Mouse (Mus musculus) hindbrain, embryonic 16.5 days (tissue): Measurements from ENCODE around the gene Kcnip1. TPM values are rescaled to one million over a fixed set of nuclear protein-coding genes. Genes with fewer than 3 reads are reported as not detected.

ENCODE experiments used
- ATAC-seq: fragments of 200-750 bp; cut with Nextera tagmentation; 2 replicates; pipeline ENCODE4 v1.8.0; 2017; ENCODE audit warnings: moderate TSS enrichment, moderate library complexity
- H3K27ac ChIP-seq: fragments of 300-500 bp; sonication (generic); 2 replicates; pipeline ENCODE4 v1.5.1; 2014; ENCODE audit warnings: low read depth, mild to moderate bottlenecking, control low read depth, low read length, moderate library complexity
- H3K27me3 ChIP-seq: fragments of 300-500 bp; sonication (generic); replicated peaks from 2 replicates; pipeline ENCODE4 v1.6.1; 2014; ENCODE audit warnings: low read length; ENCODE audit not compliant: control insufficient read depth, insufficient read depth
- H3K36me3 ChIP-seq: fragments of 300-500 bp; sonication (generic); 2 replicates; pipeline ENCODE4 v1.6.1; 2014; ENCODE audit warnings: mild to moderate bottlenecking, low read length, moderate library complexity, mixed read lengths; ENCODE audit not compliant: control insufficient read depth, insufficient read depth
- H3K4me1 ChIP-seq: fragments of 300-500 bp; sonication (generic); 2 replicates; pipeline ENCODE4 v1.6.1; 2014; ENCODE audit warnings: low read depth, low read length; ENCODE audit not compliant: control insufficient read depth, insufficient read depth
- H3K4me2 ChIP-seq: fragments of 300-500 bp; sonication (generic); 2 replicates; pipeline ENCODE4 v1.6.1; 2014; ENCODE audit warnings: mild to moderate bottlenecking, low read length, control low read depth, moderate library complexity
- H3K4me3 ChIP-seq: fragments of 300-500 bp; sonication (generic); 2 replicates; pipeline ENCODE4 v1.5.1; 2014; ENCODE audit warnings: mild to moderate bottlenecking, low read length, control low read depth, moderate library complexity
- H3K9ac ChIP-seq: fragments of 300-500 bp; sonication (generic); 2 replicates; pipeline ENCODE4 v1.6.1; 2014; ENCODE audit warnings: low read depth, mild to moderate bottlenecking, control low read depth, low read length, moderate library complexity
- H3K9me3 ChIP-seq: fragments of 300-500 bp; sonication (generic); 2 replicates; pipeline ENCODE4 v1.6.1; 2014; ENCODE audit warnings: mild to moderate bottlenecking, low read length, moderate library complexity; ENCODE audit not compliant: control insufficient read depth
- WGBS: fragments of 180-500 bp; shearing (Covaris S2); extraction: QIAGEN DNeasy Blood & Tissue Kit; methylation state at CpG from one replicate; pipeline ENCODE4 v1.1.7; 2014; 5-methylcytosine and 5-hydroxymethylcytosine counted together
- polyA plus RNA-seq: library from polyadenylated mRNA; unstranded; fragments of >200 nt; fragmentation: Nextera tagmentation; extraction: Ambion mirVana; gene quantifications from 2 replicates; pipeline ENCODE4 v1.2.1, GENCODE M21; 2015

Gene Kcnip1
- polyA plus RNA-seq, 1 experiment from 2014 or later: 146 TPM

- H3K4me3 ChIP-seq: no peak overlapping the region
- 82% methylated on average over 3 of the region's 3 CpGs for WGBS
- H3K27ac ChIP-seq: no peak overlapping the region
- H3K27me3 ChIP-seq: no peaks in the 10 kb centered on the region
- no peak for ATAC-seq
- no peaks in the 10 kb centered on the region for H3K36me3 ChIP-seq
- no peaks in the 10 kb centered on the region for H3K9me3 ChIP-seq
- no peak overlapping the region for H3K4me2 ChIP-seq
- no peak overlapping the region for H3K9ac ChIP-seq
- no peaks in the 10 kb centered on the region for H3K4me1 ChIP-seq
Observed at GRCm38 (mm10) chr11:33655221-33655620, 337.7 kb downstream of the Kcnip1 start.

GRCm38 (mm10) chr11:33654485-33654884 lies 338.5 kb downstream of the Kcnip1 start:
- Histone ChIP-seq H3K27ac (no peak overlapping the region), H3K36me3 (no peaks in the 10 kb centered on the region), H3K9ac (no peak overlapping the region), H3K4me2 (no peak overlapping the region), H3K4me1 (no peaks in the 10 kb centered on the region), H3K27me3 (no peaks in the 10 kb centered on the region), H3K4me3 (no peak overlapping the region), H3K9me3 (no peaks in the 10 kb centered on the region)
- 89% methylated on average over 2 of the region's 2 CpGs for WGBS
- no peak for ATAC-seq

DNA sequence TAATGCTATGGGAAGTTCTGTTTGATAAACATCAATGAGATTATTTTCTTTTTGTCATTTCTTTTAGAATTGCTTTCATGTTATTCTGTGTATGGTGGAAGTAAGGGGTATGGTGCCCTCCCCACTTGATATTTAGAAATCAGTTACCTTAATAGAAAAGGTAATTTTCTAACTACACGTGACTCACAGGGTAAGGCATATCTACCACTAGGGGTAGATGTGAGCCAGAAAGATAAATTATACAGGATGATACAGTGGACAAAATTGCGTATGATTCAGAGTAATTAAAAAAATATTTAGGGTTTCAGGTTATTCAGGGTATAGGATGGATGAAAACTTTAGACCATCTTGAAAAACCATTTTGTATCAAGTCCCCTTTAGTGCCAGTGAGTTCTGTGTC lies 343.6 kb downstream of the Kcnip1 start:
- 75% methylated on average over 2 of the region's 2 CpGs for WGBS
- no peak for ATAC-seq
- Histone ChIP-seq H3K4me3 (no peak overlapping the region), H3K9me3 (no peaks in the 10 kb centered on the region), H3K27me3 (no peaks in the 10 kb centered on the region), H3K27ac (no peak overlapping the region), H3K4me1 (no peaks in the 10 kb centered on the region), H3K4me2 (no peak overlapping the region), H3K9ac (no peak overlapping the region), H3K36me3 (no peaks in the 10 kb centered on the region)

GRCm38 (mm10) chr11:33637107-33637506 lies 355.8 kb downstream of the Kcnip1 start:
- no peaks in the 10 kb centered on the region for H3K9me3 ChIP-seq
- H3K4me2 ChIP-seq: no peak overlapping the region
- H3K4me3 ChIP-seq: no peak overlapping the region
- WGBS: 88% methylated on average over 2 of the region's 2 CpGs
- no peaks in the 10 kb centered on the region for H3K27me3 ChIP-seq
- ATAC-seq: no peak
- no peak overlapping the region for H3K27ac ChIP-seq
- no peaks in the 10 kb centered on the region for H3K4me1 ChIP-seq
- H3K9ac ChIP-seq: no peak overlapping the region
- H3K36me3 ChIP-seq: peaks cover 6% of the 10 kb centered on the region; the same call in 1 of the 2 replicates

DNA sequence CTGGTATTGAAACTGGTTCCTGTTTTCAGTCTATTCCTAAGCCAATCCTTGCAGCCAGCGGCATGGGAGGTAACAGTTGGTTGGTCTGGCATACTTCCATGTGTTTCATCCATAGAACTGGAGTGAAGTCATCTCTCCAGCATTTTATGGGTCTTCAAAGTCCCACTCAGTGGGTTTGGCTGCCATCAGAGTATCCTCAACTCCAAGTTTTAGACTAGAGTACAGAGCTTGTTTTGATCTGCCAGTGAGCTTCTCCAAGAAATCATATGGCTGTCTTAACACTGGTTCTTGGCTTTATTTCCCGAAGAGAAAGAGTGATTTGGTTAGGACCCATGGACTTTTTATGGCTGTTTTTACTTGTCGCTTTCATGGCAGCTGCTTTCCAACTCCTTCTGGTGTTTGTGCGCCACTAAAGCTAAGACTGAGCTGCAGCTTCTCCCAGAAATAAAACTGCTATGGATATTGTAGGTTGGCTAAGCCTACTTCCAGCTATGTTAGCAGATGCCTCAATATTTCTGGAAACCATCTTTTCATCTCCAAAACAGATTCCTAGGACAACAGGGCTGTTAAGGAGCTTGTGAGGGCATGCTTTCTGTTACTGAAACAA lies 365.7 kb downstream of the Kcnip1 start:
- WGBS: 88% methylated on average over 4 of the region's 4 CpGs
- Histone ChIP-seq H3K27me3 (no peaks in the 10 kb centered on the region), H3K9me3 (no peaks in the 10 kb centered on the region), H3K27ac (no peak overlapping the region), H3K4me2 (no peak overlapping the region), H3K4me1 (no peaks in the 10 kb centered on the region), H3K9ac (no peak overlapping the region), H3K36me3 (no peaks in the 10 kb centered on the region), H3K4me3 (no peak overlapping the region)
- no peak for ATAC-seq

GRCm38 (mm10) chr11:33614218-33614617 lies 378.7 kb downstream of the Kcnip1 start:
- no peak overlapping the region for H3K27ac ChIP-seq
- no peak overlapping the region for H3K4me3 ChIP-seq
- 7% methylated on average over 15 of the region's 15 CpGs for WGBS
- ATAC-seq: peak; percentile 80
- no peaks in the 10 kb centered on the region for H3K9me3 ChIP-seq
- no peaks in the 10 kb centered on the region for H3K36me3 ChIP-seq
- H3K4me2 ChIP-seq: no peak overlapping the region
- no peaks in the 10 kb centered on the region for H3K4me1 ChIP-seq
- no peak overlapping the region for H3K9ac ChIP-seq
- no peaks in the 10 kb centered on the region for H3K27me3 ChIP-seq

GRCm38 (mm10) chr11:33607784-33608183 lies 385.2 kb downstream of the Kcnip1 start:
- H3K27ac ChIP-seq: no peak overlapping the region
- ATAC-seq: no peak

DNA sequence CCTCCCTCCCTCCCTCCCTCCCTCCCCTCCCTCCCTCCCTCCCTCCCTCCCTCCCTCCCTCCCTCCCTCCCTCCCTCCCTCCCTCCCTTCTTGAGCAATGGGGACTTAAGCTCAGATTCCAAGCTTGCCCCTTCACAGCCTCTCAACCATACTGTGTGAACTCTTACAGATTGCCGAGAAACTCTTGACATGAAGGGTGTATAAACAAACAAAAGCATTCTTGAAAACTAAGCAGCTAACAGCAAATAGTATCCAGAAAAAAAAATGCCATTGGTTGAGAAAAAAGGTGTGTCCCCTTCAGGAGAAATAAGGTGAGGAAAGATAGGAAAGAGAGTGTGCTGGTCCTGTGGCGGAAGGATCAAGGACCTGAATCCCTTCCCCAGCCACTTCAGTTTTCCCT lies 389.8 kb downstream of the Kcnip1 start:
- Histone ChIP-seq H3K4me2 (no peak overlapping the region), H3K27me3 (no peaks in the 10 kb centered on the region), H3K9ac (no peak overlapping the region), H3K4me3 (no peak overlapping the region), H3K27ac (no peak overlapping the region), H3K4me1 (no peaks in the 10 kb centered on the region), H3K36me3 (no peaks in the 10 kb centered on the region), H3K9me3 (no peaks in the 10 kb centered on the region)
- no peak for ATAC-seq
- WGBS: 72% methylated on average over 2 of the region's 2 CpGs

More at GRCm38 (mm10) chr11:33607784-33608183, 385.2 kb downstream of the Kcnip1 start:
- Histone ChIP-seq H3K4me2 (no peak overlapping the region), H3K9me3 (no peaks in the 10 kb centered on the region), H3K36me3 (no peaks in the 10 kb centered on the region), H3K9ac (no peak overlapping the region), H3K27me3 (no peaks in the 10 kb centered on the region), H3K4me3 (no peak overlapping the region), H3K4me1 (no peaks in the 10 kb centered on the region)
- 54% methylated on average over 3 of the region's 3 CpGs for WGBS

DNA sequence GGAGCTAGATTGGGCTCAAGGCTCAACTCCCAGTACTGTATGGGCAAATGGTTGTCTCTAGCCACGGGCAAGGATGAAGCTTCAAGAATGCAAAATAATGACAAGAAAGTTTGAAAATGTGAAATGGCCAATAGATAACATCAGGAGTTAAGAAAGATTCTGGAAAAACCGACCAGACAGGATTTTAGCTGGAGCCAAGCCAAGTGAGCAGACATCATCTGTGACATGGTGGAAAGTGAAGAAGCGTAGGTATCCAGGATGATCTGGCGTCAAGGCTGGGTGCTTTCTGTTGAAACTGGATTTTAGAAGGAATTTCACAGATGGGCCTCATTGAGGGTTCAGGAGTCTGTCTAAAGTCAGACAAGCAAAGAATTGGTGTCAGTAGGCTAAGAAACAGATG lies 394.0 kb downstream of the Kcnip1 start, which contains the start of gene D130052B06Rik:
Gene D130052B06Rik (plus strand): TSS at position 317 of the 400 bp plus-strand sequence.
- no peaks in the 10 kb centered on the region for H3K4me1 ChIP-seq
- no peak within 1 kb of the TSS for H3K9ac ChIP-seq
- no peaks in the 10 kb centered on the region for H3K9me3 ChIP-seq
- H3K27me3 ChIP-seq: no peaks in the 10 kb centered on the region
- no peak within 1 kb of the TSS for H3K27ac ChIP-seq
- no peaks in the 10 kb centered on the region for H3K36me3 ChIP-seq
- ATAC-seq: no peak
- WGBS: 82% methylated on average over 4 of the region's 4 CpGs
- H3K4me2 ChIP-seq: no peak within 1 kb of the TSS
- no peak within 1 kb of the TSS for H3K4me3 ChIP-seq
